Mouse (Mus musculus): ENCODE results near the gene Anln. TPM values are rescaled to one million over a fixed set of nuclear protein-coding genes. Genes with fewer than 3 reads are reported as not detected.
"Not testable (repeated sequence)": the region's sequence is repeated elsewhere in the genome, so short reads cannot be mapped to it uniquely, and the experiment has no call there.

Gene Anln
- polyA plus RNA-seq, 1 experiment from 2014 or later = 12.1 TPM

GRCm38 (mm10) chr9:22353901-22354300 is 35.1 kb downstream of the Anln start:
- WGBS = 87% methylated on average over 5 of the region's 5 CpGs

DNA sequence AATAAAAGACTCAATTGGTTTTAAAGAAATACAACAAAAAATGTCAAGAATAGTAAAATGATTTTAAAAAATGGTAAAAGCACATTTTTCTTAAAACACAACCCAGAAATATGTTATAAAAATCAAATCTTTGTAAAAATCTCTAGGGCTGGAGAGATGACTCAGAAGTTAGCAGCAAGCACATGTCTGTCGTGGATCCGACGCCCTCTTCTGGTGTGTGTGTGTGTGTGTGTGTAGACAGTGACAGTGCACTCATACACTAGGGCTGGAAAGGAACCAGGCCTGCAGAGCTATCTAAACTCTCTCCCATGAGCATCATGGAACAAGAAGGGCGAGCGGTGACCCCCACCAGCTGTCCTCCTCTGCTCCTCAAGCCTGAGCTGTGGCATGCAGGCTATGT is 35.5 kb downstream of the Anln start:
- Histone ChIP-seq H3K4me3 (replicated peaks) (no peak overlapping the region), H3K27me3 (no peaks in the 10 kb centered on the region), H3K9ac (replicated peaks) (no peak overlapping the region), H3K4me1 (replicated peaks) (no peaks in the 10 kb centered on the region), H3K4me2 (replicated peaks) (no peak overlapping the region), H3K9me3 (no peaks in the 10 kb centered on the region), H3K36me3 (peaks cover 24% of the 10 kb centered on the region), H3K27ac (no peak overlapping the region)
- 92% methylated on average over 5 of the region's 5 CpGs for WGBS
- ATAC-seq = no peak

More at GRCm38 (mm10) chr9:22353901-22354300, 35.1 kb downstream of the Anln start:
- Histone ChIP-seq H3K27me3 (no peaks in the 10 kb centered on the region), H3K36me3 (peaks cover 26% of the 10 kb centered on the region), H3K9me3 (no peaks in the 10 kb centered on the region), H3K9ac (replicated peaks) (no peak overlapping the region), H3K4me2 (replicated peaks) (no peak overlapping the region), H3K4me1 (replicated peaks) (no peaks in the 10 kb centered on the region), H3K4me3 (replicated peaks) (no peak overlapping the region), H3K27ac (no peak overlapping the region)
- no peak for ATAC-seq

DNA sequence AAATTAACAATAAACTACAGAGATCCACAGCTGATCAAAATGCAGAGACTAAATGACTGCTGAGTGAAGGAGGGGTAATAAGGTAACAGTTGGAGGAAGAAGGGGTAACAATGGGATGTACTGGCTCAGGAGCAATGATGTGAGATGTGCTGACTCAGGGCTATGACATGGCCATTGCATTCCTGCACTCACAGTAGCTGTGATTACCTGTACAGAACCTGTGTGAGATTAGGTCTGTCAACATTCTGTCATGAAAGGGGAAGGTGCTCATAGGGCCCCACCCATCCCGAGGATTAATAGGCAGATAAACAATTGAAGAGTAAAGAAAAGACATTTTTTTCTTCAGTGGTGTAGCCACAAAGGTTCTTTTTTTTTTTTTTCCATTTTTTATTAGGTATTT is 48.7 kb downstream of the Anln start:
- no peak for ATAC-seq
- peaks cover 40% of the 10 kb centered on the region for H3K36me3 ChIP-seq
- H3K4me3 ChIP-seq (replicated peaks) = no peak overlapping the region
- no peaks in the 10 kb centered on the region for H3K9me3 ChIP-seq
- no peak overlapping the region for H3K27ac ChIP-seq
- WGBS = 85% methylated on average over 1 of the region's 1 CpGs
- no peaks in the 10 kb centered on the region for H3K27me3 ChIP-seq
- H3K9ac ChIP-seq (replicated peaks) = no peak overlapping the region
- H3K4me2 ChIP-seq (replicated peaks) = no peak overlapping the region
- H3K4me1 ChIP-seq (replicated peaks) = no peaks in the 10 kb centered on the region

- no peaks in the 10 kb centered on the region for H3K27me3 ChIP-seq
- H3K9ac ChIP-seq (replicated peaks) = no peak overlapping the region
- H3K27ac ChIP-seq = no peak overlapping the region
- ATAC-seq = no peak
- H3K4me3 ChIP-seq (replicated peaks) = no peak overlapping the region
- peaks cover 55% of the 10 kb centered on the region for H3K36me3 ChIP-seq
- WGBS = 99% methylated on average over 2 of the region's 2 CpGs
- H3K4me2 ChIP-seq (replicated peaks) = no peak overlapping the region
- no peaks in the 10 kb centered on the region for H3K4me1 ChIP-seq (replicated peaks)
- H3K9me3 ChIP-seq = no peaks in the 10 kb centered on the region
Measured at GRCm38 (mm10) chr9:22337217-22337616, 51.8 kb downstream of the Anln start.

GRCm38 (mm10) chr9:22327475-22328387 is 61.3 kb downstream of the Anln start:
- ATAC-seq = peak; percentile 96

GRCm38 (mm10) chr9:22327099-22327474 is 61.9 kb downstream of the Anln start:
- H3K4me3 ChIP-seq (replicated peaks) = peak overlapping the region; percentile 44
- peaks cover 11% of the 10 kb centered on the region for H3K4me1 ChIP-seq (replicated peaks)
- H3K4me2 ChIP-seq (replicated peaks) = peak overlapping the region; percentile 79
- peak overlapping the region; percentile 54 for H3K9ac ChIP-seq (replicated peaks)
- no peak overlapping the region for H3K27ac ChIP-seq
- no peaks in the 10 kb centered on the region for H3K27me3 ChIP-seq
- no peak for ATAC-seq
- 16% methylated on average over 9 of the region's 9 CpGs for WGBS
- H3K36me3 ChIP-seq = 0 out of 2 replicates have a peak, but pooled peaks cover under 1% of the 10 kb centered on the region
- H3K9me3 ChIP-seq = no peaks in the 10 kb centered on the region

More at GRCm38 (mm10) chr9:22327475-22328387, 61.3 kb downstream of the Anln start:
- peaks cover 11% of the 10 kb centered on the region for H3K4me1 ChIP-seq (replicated peaks)
- H3K27me3 ChIP-seq = no peaks in the 10 kb centered on the region
- peak overlapping the region; percentile 79 for H3K4me2 ChIP-seq (replicated peaks)
- H3K27ac ChIP-seq = no peak overlapping the region
- H3K9ac ChIP-seq (replicated peaks) = peak overlapping the region; percentile 54
- H3K9me3 ChIP-seq = no peaks in the 10 kb centered on the region
- H3K4me3 ChIP-seq (replicated peaks) = peak overlapping the region; percentile 44
- WGBS = under 1% methylated on average over 32 of the region's 32 CpGs
- 0 out of 2 replicates have a peak, but pooled peaks cover 4% of the 10 kb centered on the region for H3K36me3 ChIP-seq

GRCm38 (mm10) chr9:22324579-22324978 is 64.4 kb downstream of the Anln start:
- H3K9ac ChIP-seq (replicated peaks) = no peak overlapping the region
- no peaks in the 10 kb centered on the region for H3K9me3 ChIP-seq
- no peak overlapping the region for H3K4me3 ChIP-seq (replicated peaks)
- H3K36me3 ChIP-seq = no peaks in the 10 kb centered on the region
- no peaks in the 10 kb centered on the region for H3K27me3 ChIP-seq
- H3K4me1 ChIP-seq (replicated peaks) = peaks cover 11% of the 10 kb centered on the region
- no peak overlapping the region for H3K27ac ChIP-seq
- 97% methylated on average over 1 of the region's 1 CpGs for WGBS
- no peak for ATAC-seq
- no peak overlapping the region for H3K4me2 ChIP-seq (replicated peaks)

DNA sequence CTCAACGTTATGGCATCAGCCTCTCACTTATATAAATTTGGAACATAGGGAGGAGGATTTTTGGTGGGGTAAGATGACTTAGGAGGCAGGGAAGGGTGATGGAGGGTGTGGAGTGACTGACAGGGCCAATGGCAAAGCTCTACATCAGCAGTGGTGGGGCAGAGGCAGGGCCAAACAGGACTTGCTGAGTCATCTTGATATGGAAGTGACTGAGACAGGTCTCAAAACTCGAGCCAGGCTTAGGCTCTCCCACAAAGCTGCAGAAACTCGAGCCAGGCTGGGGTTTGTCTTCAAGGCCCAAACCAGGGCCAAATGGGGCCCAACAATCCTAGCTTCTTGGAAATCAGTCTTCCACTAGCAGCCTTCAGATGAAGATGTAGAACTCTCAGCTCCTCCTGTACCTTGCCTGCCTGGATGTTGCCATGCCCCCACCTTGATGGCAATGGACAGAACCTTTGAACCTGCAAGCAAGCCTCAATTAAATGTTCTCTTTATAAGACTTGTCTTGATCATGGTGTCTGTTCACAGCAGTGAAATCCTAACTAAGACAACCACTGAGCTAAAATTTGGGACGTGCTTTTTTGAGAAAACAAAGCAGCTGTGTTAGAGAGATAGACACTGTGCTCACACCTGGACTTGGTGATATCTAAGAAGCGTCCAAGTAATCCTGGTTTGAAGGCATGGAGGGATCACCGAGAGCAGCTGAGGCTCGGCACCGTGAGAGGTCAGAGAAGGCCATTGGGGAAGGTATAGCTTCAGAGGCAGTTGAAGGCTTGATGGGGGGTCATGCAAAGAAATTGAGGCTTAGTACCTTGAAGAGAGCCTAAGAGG is 66.4 kb downstream of the Anln start:
- 0 out of 2 replicates have a peak, but pooled peaks cover 3% of the 10 kb centered on the region for H3K9me3 ChIP-seq
- no peak overlapping the region for H3K4me2 ChIP-seq (replicated peaks)
- no peaks in the 10 kb centered on the region for H3K36me3 ChIP-seq
- no peaks in the 10 kb centered on the region for H3K27me3 ChIP-seq
- no peak overlapping the region for H3K4me3 ChIP-seq (replicated peaks)
- H3K9ac ChIP-seq (replicated peaks) = no peak overlapping the region
- WGBS = 83% methylated on average over 8 of the region's 8 CpGs
- no peak for ATAC-seq
- H3K27ac ChIP-seq = no peak overlapping the region
- H3K4me1 ChIP-seq (replicated peaks) = peaks cover 8% of the 10 kb centered on the region

GRCm38 (mm10) chr9:22319109-22319508 is 69.9 kb downstream of the Anln start:
- H3K4me1 ChIP-seq (replicated peaks) = no peaks in the 10 kb centered on the region
- no peak overlapping the region for H3K9ac ChIP-seq (replicated peaks)
- H3K4me3 ChIP-seq (replicated peaks) = no peak overlapping the region
- no peak for ATAC-seq
- no peaks in the 10 kb centered on the region for H3K27me3 ChIP-seq
- H3K9me3 ChIP-seq = peaks cover 5% of the 10 kb centered on the region; the same call in 1 of the 2 replicates
- H3K27ac ChIP-seq = no peak overlapping the region
- H3K4me2 ChIP-seq (replicated peaks) = no peak overlapping the region
- H3K36me3 ChIP-seq = no peaks in the 10 kb centered on the region
- WGBS = 93% methylated on average over 1 of the region's 1 CpGs

DNA sequence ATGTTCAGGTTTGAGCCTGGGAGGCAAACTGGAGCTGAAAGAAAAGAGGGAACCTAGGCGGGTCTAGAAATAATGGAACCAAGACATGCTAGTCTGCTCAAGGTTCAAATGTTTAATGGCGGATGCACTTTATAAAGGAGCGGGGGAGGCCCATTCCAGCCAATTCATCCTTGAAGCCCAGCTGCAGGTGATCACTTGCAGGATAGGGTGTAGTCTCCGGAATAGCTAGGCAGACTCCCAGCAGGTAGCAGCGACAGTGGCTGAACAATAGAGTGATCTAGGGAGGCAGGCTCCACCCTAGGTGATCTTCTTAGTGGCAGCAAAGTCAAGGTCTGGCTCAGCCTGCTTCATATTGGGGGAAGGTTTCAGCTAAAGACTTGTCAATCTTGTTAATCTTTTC is 72.9 kb downstream of the Anln start:
- not testable (repeated sequence) for ATAC-seq

DNA sequence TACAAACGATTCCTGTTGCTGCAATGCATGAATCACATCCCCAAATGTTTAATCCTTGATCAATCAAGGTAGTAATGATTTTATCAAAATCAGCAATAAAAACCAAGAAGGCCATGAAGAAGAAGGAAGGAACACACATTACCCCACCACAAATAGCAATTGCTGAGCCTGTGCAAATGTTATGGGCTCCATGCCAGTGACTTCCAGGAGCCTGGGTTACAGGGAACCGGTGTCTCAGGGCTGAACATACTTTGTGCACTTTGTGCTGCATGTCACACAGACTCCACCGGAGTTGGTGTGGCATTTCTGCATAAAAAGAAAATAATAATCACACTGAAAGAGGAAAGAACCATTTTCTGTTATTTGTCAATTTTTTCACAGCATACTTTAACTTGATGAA is 74.9 kb downstream of the Anln start:
- WGBS = 88% methylated on average over 3 of the region's 3 CpGs
- peaks cover 9% of the 10 kb centered on the region; the same call in 1 of the 2 replicates for H3K9me3 ChIP-seq
- H3K27ac ChIP-seq = no peak overlapping the region
- no peaks in the 10 kb centered on the region for H3K4me1 ChIP-seq (replicated peaks)
- H3K4me2 ChIP-seq (replicated peaks) = no peak overlapping the region
- no peak overlapping the region for H3K9ac ChIP-seq (replicated peaks)
- ATAC-seq = no peak
- no peaks in the 10 kb centered on the region for H3K36me3 ChIP-seq
- no peaks in the 10 kb centered on the region for H3K27me3 ChIP-seq
- H3K4me3 ChIP-seq (replicated peaks) = no peak overlapping the region

More for the DNA sequence above, 72.9 kb downstream of the Anln start:
- not testable (repeated sequence) for H3K9ac ChIP-seq (replicated peaks); H3K9me3 ChIP-seq; H3K27ac ChIP-seq; H3K36me3 ChIP-seq; H3K4me3 ChIP-seq (replicated peaks); H3K27me3 ChIP-seq; H3K4me2 ChIP-seq (replicated peaks); H3K4me1 ChIP-seq (replicated peaks)
- WGBS = 64% methylated on average over 5 of the region's 5 CpGs

GRCm38 (mm10) chr9:22313218-22313617 is 75.8 kb downstream of the Anln start:
- Histone ChIP-seq H3K27ac (no peak overlapping the region), H3K4me3 (replicated peaks) (no peak overlapping the region), H3K9ac (replicated peaks) (no peak overlapping the region), H3K27me3 (no peaks in the 10 kb centered on the region), H3K4me1 (replicated peaks) (no peaks in the 10 kb centered on the region), H3K9me3 (peaks cover 7% of the 10 kb centered on the region; the same call in 1 of the 2 replicates), H3K36me3 (no peaks in the 10 kb centered on the region), H3K4me2 (replicated peaks) (no peak overlapping the region)
- no peak for ATAC-seq
- WGBS = 91% methylated on average over 5 of the region's 5 CpGs
